Mouse (Mus musculus): ENCODE measurements at regions not wholly inside any gene's neighbourhood (a gene's known extent, or its start where the extent isn't known, plus 50 kb on each side); places are given as distances from the start of the nearest gene placed in this dataset.
"Not testable (repeated sequence)": the region's sequence is repeated elsewhere in the genome, so short reads cannot be mapped to it uniquely, and the experiment has no call there.

DNA sequence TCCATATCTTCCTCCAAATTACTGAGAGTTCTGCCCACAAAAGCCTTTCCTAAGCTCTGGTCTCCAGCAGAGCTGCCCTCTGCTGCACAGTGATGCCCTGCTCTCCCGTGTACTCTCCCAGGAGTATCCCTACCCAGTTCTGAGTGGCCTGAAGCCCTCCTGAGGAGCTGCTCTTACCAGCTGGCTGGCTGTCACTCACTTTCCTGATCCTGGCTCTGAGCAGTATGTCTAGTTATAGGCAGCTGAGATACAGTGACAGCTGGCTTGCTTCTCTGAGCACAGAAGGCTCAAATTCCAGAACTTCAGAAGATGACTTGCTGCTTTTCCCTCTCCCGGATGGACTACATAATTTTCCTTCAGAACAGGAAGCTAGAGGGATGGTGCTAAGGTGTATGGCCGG lies 257.1 kb downstream of the Pou4f1 start:
- no peak for DNase-seq (ENCODE audit: low spot score)
- intact Hi-C loops (cut with DNase I): no loop called here

DNA sequence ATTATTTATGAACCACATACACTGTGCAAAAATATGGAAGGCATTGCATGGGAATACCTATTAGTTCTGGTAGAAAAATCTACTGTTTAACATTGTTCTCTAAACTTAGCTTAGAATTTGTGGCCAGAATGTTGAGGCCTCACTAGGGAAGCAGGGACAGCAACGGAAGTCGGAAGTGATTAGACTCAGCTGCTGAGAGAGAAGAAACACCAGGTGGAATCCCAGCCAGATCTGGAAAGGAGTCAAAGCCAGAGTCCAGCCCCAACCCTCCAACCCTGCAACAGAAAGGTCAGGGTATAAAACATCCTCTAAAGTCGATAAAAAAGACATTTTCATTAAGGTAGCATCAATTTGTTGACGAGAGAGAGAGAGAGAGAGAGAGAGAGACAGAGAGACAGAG lies 258.9 kb downstream of the Pou4f1 start:
- no peak for DNase-seq (ENCODE audit: low spot score)
- intact Hi-C loops (cut with DNase I): no loop called here

- intact Hi-C loops (cut with DNase I): no loop called here
Measured at GRCm38 (mm10) chr14:104208040-104208816, 259.6 kb downstream of the Pou4f1 start.

DNA sequence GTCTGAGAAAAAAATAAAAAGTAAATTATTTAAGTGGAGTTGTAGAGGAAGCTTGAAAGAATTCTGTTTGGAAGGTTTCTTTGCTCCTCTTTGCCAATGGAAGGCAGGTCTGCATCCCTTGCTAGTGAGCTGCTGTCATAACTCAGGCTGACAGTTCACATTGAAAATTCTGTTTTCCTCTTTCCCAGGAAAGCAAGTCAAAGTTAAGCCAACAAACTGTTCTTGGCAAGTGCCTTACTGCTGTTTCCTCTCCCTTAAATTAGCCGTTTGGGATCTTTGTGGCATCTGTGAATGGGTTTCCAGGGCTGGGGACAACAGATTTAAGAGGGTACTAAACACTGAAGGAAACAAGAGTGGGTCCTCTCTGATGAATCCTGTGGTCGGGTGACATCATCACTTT lies 261.2 kb downstream of the Pou4f1 start:
- intact Hi-C loops (cut with DNase I): no loop called here
- DNase-seq (ENCODE audit: low spot score): no peak

More at GRCm38 (mm10) chr14:104208040-104208816, 259.6 kb downstream of the Pou4f1 start:
- no peak for DNase-seq (ENCODE audit: low spot score)

- intact Hi-C loops (cut with DNase I): no loop called here
- no peak for DNase-seq (ENCODE audit: low spot score)
Measured at GRCm38 (mm10) chr14:104203239-104203986, 264.4 kb downstream of the Pou4f1 start.

GRCm38 (mm10) chr14:104193198-104193597 lies 274.6 kb downstream of the Pou4f1 start:
- DNase-seq (ENCODE audit: low spot score): no peak
- intact Hi-C loops (cut with DNase I): no loop called here

DNA sequence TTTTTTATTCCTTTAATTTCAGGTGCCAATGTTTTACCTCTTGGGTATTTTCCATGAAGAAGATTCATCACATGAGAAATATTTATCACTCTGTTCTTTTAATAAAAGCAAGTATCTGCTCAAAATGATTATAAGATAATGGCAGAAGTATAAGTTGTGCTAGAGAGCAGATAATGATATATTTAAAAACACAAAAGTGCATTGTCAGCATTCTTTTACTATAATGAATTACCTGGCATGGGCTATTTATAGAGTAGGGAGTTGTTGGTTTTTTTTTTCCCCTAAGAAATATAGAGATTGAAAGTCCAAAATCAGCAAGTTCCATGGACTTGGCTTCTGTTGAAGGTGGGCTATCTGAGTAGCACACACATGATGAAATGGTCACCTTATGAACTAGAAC lies 292.7 kb downstream of the Pou4f1 start:
- intact Hi-C loops (cut with DNase I): no loop called here
- no peak for DNase-seq (ENCODE audit: low spot score)

- DNase-seq (ENCODE audit: low spot score): no peak
- intact Hi-C loops (cut with DNase I): no loop called here
Measured at GRCm38 (mm10) chr14:104146841-104147240, 302.6 kb upstream of the Ednrb start.

DNA sequence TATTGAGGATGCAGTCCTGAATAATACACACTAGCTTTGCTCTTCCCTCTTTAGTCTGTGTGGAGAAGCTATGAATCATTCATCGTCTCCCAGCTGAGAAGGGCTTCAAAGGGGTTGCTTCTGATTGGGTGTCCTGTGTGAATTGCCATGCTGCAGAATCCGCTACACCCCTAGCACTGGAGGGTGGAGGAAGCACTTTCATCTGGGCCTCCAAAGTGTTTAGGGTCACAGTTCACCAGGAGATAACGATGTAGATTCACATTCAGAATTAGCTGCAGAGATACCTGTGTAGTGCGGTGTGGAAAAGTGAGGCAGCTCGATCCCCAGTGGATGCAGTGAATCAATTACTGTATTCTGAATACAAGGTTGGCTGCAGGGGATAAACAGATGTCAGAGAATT lies 301.2 kb upstream of the Ednrb start:
- intact Hi-C loops (cut with DNase I): no loop called here

DNA sequence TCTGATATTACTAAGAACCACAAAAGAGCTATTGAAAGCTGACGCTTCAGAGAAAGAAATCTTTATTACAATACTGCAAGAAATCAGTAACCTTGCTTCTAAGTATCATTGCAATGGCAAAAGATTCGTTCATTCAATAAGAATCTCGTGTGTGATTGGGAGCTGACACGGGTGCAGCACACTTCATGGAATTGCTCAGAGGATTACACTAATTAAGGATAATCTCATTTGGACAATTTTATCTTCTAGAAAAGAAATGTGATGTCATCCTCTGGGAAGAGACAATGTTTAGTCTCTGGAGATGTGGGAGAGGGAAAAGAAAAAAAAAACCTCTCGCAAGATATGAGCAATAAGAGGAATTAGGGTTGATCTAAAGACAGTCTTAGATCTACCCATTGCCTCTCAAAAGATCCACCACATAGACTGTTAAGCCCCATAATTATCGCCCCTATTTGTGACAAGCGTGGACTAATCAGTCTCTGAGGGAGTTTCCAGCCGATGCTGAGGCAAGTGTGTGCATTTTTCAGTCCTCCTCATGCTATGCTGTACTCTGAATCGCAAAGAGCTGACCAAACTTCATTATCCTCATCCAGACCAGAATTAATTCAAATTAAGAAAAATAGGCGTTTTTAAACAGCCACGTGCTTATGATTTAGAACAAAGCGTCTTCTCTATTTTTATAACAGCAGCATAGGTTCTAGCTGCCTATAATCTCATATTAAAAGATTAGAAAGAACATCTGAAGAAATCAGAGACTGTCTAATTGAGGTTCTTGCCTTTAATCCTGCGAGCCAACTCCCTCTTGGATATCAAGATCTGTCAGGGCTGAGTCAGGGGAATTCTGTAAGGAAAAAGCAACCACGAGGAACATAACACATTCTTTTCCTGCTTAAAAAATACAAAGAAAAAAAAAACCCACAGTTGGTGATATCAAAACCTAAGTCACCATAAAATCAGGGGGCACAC lies 271.1 kb upstream of the Ednrb start:
- no peak for DNase-seq (ENCODE audit: low spot score)
- intact Hi-C loops (cut with DNase I): no loop called here

More for the DNA sequence above, 301.2 kb upstream of the Ednrb start:
- DNase-seq (ENCODE audit: low spot score): no peak

- intact Hi-C loops (cut with DNase I): no loop called here
- no peak for DNase-seq (ENCODE audit: low spot score)
Measured at GRCm38 (mm10) chr14:104114182-104114581, 270.0 kb upstream of the Ednrb start.

DNA sequence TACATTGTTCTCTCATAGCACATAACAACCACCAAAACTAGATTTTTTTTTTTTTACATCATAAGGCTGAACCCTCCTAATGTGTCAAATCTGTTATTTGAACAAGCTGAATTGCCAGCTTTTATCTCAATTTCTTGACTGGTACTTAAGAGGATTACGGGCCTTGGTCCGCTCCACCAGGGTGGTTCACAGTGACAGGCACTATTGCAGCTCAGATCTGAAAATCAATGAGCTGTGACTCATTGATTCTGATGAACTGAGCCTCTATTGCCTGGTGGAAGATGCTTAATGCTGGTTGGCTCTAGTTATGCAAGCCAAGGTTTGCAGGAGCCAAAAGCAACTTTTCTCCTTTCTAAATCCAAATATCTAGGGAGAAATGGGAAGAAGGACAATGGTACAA lies 269.2 kb upstream of the Ednrb start:
- intact Hi-C loops (cut with DNase I): no loop called here
- DNase-seq (ENCODE audit: low spot score): no peak

DNA sequence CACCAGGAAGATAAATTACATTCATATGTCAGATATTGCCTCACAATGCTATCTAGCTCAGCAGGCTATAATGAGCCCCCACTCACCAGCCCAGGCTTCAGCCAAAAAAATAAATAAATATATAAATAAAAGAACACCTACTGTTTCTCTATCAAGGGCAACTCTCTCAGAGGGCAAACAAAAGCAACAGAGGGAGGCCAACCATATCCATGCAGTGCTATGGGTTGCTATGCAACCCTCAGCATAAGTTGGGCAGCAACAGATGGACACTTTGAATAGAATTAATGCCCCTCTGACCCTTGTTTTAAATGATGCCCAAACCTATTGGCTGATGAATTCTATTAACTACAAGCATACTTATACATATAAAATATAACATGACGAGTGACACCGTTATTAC lies 242.2 kb upstream of the Ednrb start:
- intact Hi-C loops (cut with DNase I): no loop called here

DNA sequence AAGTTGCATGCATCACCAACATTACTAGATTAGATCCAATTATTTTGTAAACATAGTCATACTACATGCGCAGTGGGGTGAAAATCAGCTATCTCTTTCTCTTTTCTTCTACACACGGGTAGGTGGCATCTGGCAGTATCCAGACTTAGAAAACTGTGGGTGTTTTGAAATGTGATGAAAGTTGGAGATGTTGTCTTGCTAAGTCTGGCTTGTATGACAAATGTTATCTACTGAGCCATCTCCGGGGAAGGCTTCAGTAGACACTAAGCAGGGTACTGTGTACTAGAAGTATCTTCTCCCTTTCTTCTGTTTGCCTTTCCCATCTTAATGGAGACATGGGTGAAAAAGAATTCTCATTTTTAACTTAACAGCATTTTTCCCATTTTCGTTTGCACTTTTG lies 220.0 kb upstream of the Ednrb start:
- intact Hi-C loops (cut with DNase I); DNase-seq (ENCODE audit: low spot score): not testable (repeated sequence)

More for the DNA sequence above, 242.2 kb upstream of the Ednrb start:
- no peak for DNase-seq (ENCODE audit: low spot score)

GRCm38 (mm10) chr14:104053697-104054096 lies 209.5 kb upstream of the Ednrb start:
- DNase-seq (ENCODE audit: low spot score): no peak
- intact Hi-C loops (cut with DNase I): no loop called here

DNA sequence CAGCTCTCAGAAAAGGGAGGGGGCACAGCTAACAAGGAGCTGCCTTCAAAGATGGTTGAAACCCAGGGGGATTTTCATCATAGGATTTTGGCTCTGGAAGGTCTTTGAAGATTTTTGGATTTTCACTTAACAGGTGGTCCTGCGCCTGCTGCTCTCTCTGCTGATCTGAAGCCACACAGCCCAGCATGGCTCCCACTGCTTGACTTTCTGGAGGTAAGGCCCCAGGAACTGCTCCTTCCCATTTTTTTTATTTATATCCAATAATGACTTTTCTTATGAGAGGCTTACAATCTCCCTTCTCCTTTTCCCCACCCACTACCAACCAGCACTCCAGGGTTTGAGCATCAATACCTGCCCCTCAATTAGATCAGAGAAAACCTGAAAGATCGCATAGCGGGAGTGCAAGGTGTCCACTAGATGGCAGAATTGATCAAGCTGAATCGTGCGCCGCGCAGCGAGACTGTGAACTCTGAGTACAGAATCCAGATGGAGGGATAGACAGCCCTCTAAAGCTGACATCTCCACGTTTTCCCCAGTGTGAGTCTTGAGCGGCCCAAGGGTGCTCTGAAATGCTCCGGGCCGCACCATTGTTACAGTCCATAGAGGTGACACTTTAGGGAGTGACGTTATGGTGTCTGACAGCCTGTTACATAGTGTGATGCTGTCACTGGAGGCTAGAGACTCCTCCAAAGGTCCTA lies 194.6 kb upstream of the Ednrb start:
- intact Hi-C loops (cut with DNase I): loop anchor here (10.0 kb wide), 2 partner anchors 426 to 576 kb away; partner anchors contain the start of gene Pou4f1
- DNase-seq (ENCODE audit: low spot score): no peak

- intact Hi-C loops (cut with DNase I): loop anchor here (10.0 kb wide), 2 partner anchors 431 to 581 kb away; partner anchors contain the start of gene Pou4f1
- no peak for DNase-seq (ENCODE audit: low spot score)
Measured at GRCm38 (mm10) chr14:104033606-104034005, 189.4 kb upstream of the Ednrb start.

GRCm38 (mm10) chr14:104030784-104031470 lies 186.7 kb upstream of the Ednrb start:
- DNase-seq (ENCODE audit: low spot score): no peak
- intact Hi-C loops (cut with DNase I): loop anchor here (10.0 kb wide), 2 partner anchors 434 to 584 kb away; partner anchors contain the start of gene Pou4f1

All from heart, postnatal 25 days (tissue).